Mouse (Mus musculus) lung, embryonic 14.5 days (tissue): ENCODE results near the gene Grik4. TPM values are rescaled to one million over a fixed set of nuclear protein-coding genes. Genes with fewer than 3 reads are reported as not detected.
"Not testable (repeated sequence)": the region's sequence is repeated elsewhere in the genome, so short reads cannot be mapped to it uniquely, and the experiment has no call there.

Experiments
- ATAC-seq: fragments of 200-750 bp; cut with Nextera tagmentation; 2 replicates; pipeline ENCODE4 v1.8.0; 2017; ENCODE audit warnings: mild to moderate bottlenecking, moderate TSS enrichment, moderate library complexity; ENCODE audit not compliant: insufficient read depth
- DNase-seq: peaks from one replicate; pipeline ENCODE4 v3.0.0-alpha.2; 2015
- H3K27ac ChIP-seq: fragments of 300-500 bp; sonication (generic); 2 replicates; pipeline ENCODE4 v1.5.1; 2014; ENCODE audit warnings: low read depth, mild to moderate bottlenecking, moderate library complexity
- H3K27me3 ChIP-seq: fragments of 300-500 bp; sonication (generic); 2 replicates; pipeline ENCODE4 v1.6.1; 2014; ENCODE audit warnings: low read length, control low read depth; ENCODE audit not compliant: insufficient read depth
- H3K36me3 ChIP-seq: fragments of 300-500 bp; sonication (generic); 2 replicates; pipeline ENCODE4 v1.6.1; 2014; ENCODE audit warnings: control low read depth; ENCODE audit not compliant: insufficient read depth
- H3K4me1 ChIP-seq: fragments of 300-500 bp; sonication (generic); 2 replicates; pipeline ENCODE4 v1.6.1; 2014; ENCODE audit warnings: antibody characterized with exemption, control low read depth; ENCODE audit not compliant: insufficient read depth
- H3K4me2 ChIP-seq: fragments of 300-500 bp; sonication (generic); 2 replicates; pipeline ENCODE4 v1.6.1; 2014; ENCODE audit warnings: mild to moderate bottlenecking
- H3K4me3 ChIP-seq: fragments of 300-500 bp; sonication (generic); 2 replicates; pipeline ENCODE4 v1.5.1; 2014; ENCODE audit warnings: low read depth, low read length
- H3K9ac ChIP-seq: fragments of 300-500 bp; sonication (generic); 2 replicates; pipeline ENCODE4 v1.6.1; 2014
- H3K9me3 ChIP-seq: fragments of 300-500 bp; sonication (generic); 2 replicates; pipeline ENCODE4 v1.6.1; 2016; ENCODE audit warnings: low read depth, low read length, control low read depth
- CTCF ChIP-seq: IDR thresholded peaks from 2 replicates; pipeline ENCODE4 v1.5.1; 2016; ENCODE audit warnings: antibody characterized with exemption, low read depth
- WGBS: fragments of 180-500 bp; shearing (Covaris S2); extraction: QIAGEN DNeasy Blood & Tissue Kit; methylation state at CpG from one replicate; pipeline ENCODE4 v1.1.7; 2014; 5-methylcytosine and 5-hydroxymethylcytosine counted together
- polyA plus RNA-seq: library from polyadenylated mRNA; unstranded; fragments of >200 nt; fragmentation: Nextera tagmentation; extraction: Ambion mirVana; gene quantifications from 2 replicates; pipeline ENCODE4 v1.2.1, GENCODE M21; 2014

Grik4 gene
- polyA plus RNA-seq, 1 experiment from 2014 or later: 2.2 TPM

DNA sequence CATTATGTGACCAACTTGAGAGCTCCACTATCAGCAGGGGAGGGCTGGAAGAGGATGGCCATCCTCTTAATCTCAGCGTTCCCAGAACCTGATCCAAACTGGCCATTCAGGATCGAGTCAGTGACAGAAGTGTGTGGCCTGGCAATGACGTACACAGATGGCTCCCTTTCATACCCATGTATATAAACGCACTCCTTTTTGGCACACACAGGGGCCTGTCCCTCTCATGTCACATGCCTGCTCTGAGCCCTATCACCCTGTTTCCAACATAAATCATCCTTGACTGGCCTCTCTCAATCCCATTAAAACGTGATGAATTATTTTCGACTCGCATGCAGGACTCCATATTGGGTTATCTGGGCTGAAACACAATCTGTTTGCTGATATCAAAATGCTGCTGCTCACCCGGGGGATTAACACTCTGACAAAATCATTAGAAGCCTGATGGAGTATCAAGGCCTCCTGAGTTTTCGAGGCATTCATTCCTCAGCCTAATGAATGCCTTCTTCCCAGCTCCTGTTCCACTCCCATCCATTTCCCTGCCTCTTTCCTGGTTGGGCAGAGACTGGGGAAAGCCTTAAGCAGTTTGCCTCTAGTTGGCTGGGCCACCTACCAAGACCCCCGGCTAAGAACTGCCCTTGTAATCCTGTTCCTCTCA lies 159.0 kb downstream of the Grik4 start:
- no peak overlapping the region for H3K9ac ChIP-seq
- no peak overlapping the region for H3K4me3 ChIP-seq
- DNase-seq (no peak), ATAC-seq (no peak)
- no peaks in the 10 kb centered on the region for H3K27me3 ChIP-seq
- H3K9me3 ChIP-seq: no peaks in the 10 kb centered on the region
- H3K36me3 ChIP-seq: no peaks in the 10 kb centered on the region
- H3K4me1 ChIP-seq: no peaks in the 10 kb centered on the region; the same call in 1 of the 2 replicates
- H3K27ac ChIP-seq: no peak overlapping the region
- no peak overlapping the region for H3K4me2 ChIP-seq
- WGBS: 42% methylated on average over 10 of the region's 10 CpGs
- no peak for TF ChIP-seq CTCF

GRCm38 (mm10) chr9:42783248-42783903 lies 160.9 kb downstream of the Grik4 start:
- Histone ChIP-seq H3K9me3 (no peaks in the 10 kb centered on the region), H3K9ac (no peak overlapping the region), H3K27ac (peak overlapping the region; percentile 58; the same call in 1 of the 2 replicates), H3K4me2 (peak overlapping the region; percentile 30; the same call in 1 of the 2 replicates), H3K4me3 (no peak overlapping the region), H3K36me3 (no peaks in the 10 kb centered on the region), H3K27me3 (no peaks in the 10 kb centered on the region), H3K4me1 (peaks cover 13% of the 10 kb centered on the region)
- no peak for TF ChIP-seq CTCF
- WGBS: 34% methylated on average over 8 of the region's 8 CpGs
- DNase-seq: no peak
- ATAC-seq: peak; percentile 75; the same call in 1 of the 2 replicates

DNA sequence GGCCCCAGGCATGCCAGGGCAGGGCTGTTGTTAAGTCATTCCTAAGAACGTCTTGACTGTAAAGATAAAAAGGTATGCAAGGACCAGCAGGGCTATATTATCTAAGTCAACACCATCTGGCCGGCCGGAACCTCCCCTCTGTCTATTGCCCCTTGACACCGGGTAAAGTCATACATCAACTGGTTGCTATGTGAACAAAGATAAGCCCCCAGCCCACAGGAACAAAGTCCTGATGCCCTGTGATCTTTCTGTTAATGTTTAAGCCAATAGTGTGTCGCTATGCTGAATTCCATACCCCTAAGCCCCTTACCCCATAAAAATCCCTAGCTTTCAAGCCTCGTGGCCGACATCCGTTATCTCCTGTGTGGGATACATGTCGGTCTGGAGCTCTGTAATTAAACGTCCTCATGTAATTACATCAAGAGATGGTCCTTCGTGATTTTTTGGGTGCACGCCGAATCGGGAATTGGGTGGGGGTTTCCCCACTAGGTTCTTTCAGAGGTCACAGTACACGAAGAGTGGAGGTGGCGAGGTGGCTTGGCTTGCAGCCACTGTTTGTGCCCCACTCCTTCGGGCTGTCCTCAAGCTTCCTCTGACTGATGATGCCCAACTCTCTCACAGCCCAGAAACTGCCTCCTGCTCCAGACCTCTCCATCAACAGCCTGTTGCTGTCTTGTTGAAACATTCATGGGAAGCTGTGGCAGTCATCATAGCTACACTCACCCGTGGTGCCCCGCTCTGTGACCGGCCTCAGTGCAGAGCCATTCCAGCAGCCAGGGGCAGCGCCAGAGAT lies 165.6 kb downstream of the Grik4 start:
- H3K9me3 ChIP-seq, DNase-seq, H3K4me3 ChIP-seq, H3K9ac ChIP-seq, H3K36me3 ChIP-seq, H3K27me3 ChIP-seq: not testable (repeated sequence)
- WGBS: 12% methylated on average over 21 of the region's 21 CpGs
- H3K4me1 ChIP-seq: peaks cover 22% of the 10 kb centered on the region
- H3K27ac ChIP-seq: peak overlapping the region; percentile 79
- ATAC-seq: peak; percentile 57; the same call in 1 of the 2 replicates
- 0 out of 2 replicates have a peak overlapping the region, but pooled peaks have one; percentile 0 for H3K4me2 ChIP-seq

DNA sequence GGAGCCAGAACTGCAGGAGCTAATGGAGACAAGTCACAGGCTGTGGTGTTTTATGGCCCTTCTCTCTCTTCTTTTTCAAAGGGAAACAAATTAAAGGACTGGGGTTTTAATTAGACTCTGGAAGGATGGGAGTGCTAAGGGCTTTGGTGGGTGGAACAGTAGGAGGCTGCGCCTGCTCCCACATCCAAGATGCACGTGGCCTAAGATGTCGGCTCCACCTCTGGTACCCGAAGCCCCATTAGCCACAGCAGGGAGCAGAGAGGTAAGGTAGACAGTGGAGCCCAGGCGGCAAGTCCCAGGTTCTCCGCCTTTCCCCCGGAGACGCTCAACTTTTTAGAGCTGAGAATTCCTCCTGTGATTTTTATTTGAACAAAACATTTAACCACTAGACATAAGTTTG lies 166.4 kb downstream of the Grik4 start:
- no peak for TF ChIP-seq CTCF

DNA sequence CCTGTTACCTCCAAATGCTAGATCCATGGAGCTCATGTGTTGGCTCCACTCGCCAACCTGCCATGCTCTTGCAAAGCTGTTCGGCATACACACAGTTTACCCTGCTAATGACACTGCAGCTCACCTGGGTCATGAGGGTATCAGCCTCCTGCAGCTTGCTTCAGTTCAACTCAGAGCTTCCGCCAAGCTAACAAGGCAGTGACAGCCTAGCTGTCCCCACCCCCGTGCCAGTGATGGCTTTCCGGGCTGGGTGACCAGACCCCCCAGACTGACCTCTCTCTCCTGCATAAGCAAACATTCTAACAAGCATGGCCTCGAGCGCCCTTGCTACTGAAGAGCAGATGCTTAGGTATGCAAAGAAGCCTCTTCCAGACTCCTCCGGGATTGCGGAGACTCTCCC lies 167.5 kb downstream of the Grik4 start:
- Histone ChIP-seq H3K4me2 (no peak overlapping the region), H3K9me3 (no peaks in the 10 kb centered on the region), H3K4me1 (peaks cover 22% of the 10 kb centered on the region), H3K4me3 (no peak overlapping the region), H3K36me3 (no peaks in the 10 kb centered on the region), H3K9ac (no peak overlapping the region), H3K27ac (peak overlapping the region; percentile 79; the same call in 1 of the 2 replicates), H3K27me3 (no peaks in the 10 kb centered on the region)
- ATAC-seq (no peak), DNase-seq (no peak)
- 36% methylated on average over 9 of the region's 9 CpGs for WGBS
- no peak for TF ChIP-seq CTCF

More for the DNA sequence above, 166.4 kb downstream of the Grik4 start:
- Histone ChIP-seq H3K36me3 (no peaks in the 10 kb centered on the region), H3K9me3 (no peaks in the 10 kb centered on the region), H3K4me1 (peaks cover 22% of the 10 kb centered on the region), H3K4me2 (no peak overlapping the region), H3K27me3 (no peaks in the 10 kb centered on the region), H3K9ac (no peak overlapping the region), H3K4me3 (no peak overlapping the region), H3K27ac (peak overlapping the region; percentile 79)
- no peak for DNase-seq
- WGBS: 45% methylated on average over 8 of the region's 8 CpGs
- ATAC-seq: no peak

DNA sequence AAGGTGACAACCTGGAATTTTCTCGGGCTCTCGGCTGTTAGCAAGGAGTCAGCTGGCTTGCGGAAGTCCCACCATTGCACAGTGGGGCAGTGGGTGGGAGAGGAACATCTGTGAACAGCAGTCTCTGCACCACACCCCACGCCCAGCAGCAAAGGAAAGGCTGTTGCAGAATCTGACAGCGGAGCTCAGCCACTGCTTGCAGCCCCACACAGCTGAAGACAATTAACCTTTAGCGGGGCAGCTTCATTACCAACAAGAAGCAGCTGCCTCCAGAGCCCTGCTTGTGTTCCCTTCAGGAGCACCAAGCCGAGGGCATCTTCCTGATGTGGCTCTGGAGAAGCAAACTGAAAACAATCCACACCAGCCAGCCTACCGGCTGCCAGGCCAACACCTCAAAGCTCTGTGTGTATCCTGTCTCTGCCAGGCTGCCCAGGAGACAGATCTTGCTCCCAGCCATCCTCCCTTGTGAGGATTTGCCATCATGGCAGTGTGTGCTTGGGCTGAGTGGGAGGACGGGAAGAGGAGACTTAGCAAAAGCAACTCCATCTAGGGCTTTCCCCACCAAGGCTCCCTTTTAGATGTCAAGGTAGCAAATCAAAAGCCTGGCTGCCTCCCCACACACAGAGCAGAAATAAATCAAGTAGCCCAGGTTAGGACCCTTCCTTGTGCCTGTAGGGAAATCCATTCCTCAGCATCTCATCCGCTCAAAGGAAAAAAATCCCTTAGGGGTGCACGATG lies 179.3 kb downstream of the Grik4 start:
- Histone ChIP-seq H3K27me3 (no peaks in the 10 kb centered on the region), H3K36me3 (no peaks in the 10 kb centered on the region), H3K9ac (no peak overlapping the region; the same call in 1 of the 2 replicates), H3K4me3 (no peak overlapping the region), H3K27ac (peak overlapping the region; percentile 3; the same call in 1 of the 2 replicates), H3K4me2 (no peak overlapping the region), H3K4me1 (peaks cover 5% of the 10 kb centered on the region), H3K9me3 (no peaks in the 10 kb centered on the region)
- ATAC-seq (peak; percentile 64; the same call in 1 of the 2 replicates), DNase-seq (peak; percentile 72)
- WGBS: 32% methylated on average over 11 of the region's 11 CpGs
- no peak for TF ChIP-seq CTCF
